Mouse (Mus musculus) layer of hippocampus, postnatal 36 days (tissue): ENCODE measurements around the gene Lhx2. TPM values are rescaled to one million over a fixed set of nuclear protein-coding genes. Genes with fewer than 3 reads are reported as not detected.
A peak's percentile ranks its signal among the peaks of the same experiment; 100 is the strongest.

Experiments
- DNase-seq, 2 experiments: peaks; one replicate each; pipeline ENCODE4 v3.0.0; 2022
- total RNA-seq, 2 experiments: library from RNA; stranded (reverse); gene quantifications; 2 replicates each; pipeline ENCODE4 v1.2.3; 2021

Gene Lhx2
- 100 to 1,000 TPM in 1 of 2 experiments, 10 to 100 TPM in 1; 94.7 to 107 TPM for total RNA-seq

DNA sequence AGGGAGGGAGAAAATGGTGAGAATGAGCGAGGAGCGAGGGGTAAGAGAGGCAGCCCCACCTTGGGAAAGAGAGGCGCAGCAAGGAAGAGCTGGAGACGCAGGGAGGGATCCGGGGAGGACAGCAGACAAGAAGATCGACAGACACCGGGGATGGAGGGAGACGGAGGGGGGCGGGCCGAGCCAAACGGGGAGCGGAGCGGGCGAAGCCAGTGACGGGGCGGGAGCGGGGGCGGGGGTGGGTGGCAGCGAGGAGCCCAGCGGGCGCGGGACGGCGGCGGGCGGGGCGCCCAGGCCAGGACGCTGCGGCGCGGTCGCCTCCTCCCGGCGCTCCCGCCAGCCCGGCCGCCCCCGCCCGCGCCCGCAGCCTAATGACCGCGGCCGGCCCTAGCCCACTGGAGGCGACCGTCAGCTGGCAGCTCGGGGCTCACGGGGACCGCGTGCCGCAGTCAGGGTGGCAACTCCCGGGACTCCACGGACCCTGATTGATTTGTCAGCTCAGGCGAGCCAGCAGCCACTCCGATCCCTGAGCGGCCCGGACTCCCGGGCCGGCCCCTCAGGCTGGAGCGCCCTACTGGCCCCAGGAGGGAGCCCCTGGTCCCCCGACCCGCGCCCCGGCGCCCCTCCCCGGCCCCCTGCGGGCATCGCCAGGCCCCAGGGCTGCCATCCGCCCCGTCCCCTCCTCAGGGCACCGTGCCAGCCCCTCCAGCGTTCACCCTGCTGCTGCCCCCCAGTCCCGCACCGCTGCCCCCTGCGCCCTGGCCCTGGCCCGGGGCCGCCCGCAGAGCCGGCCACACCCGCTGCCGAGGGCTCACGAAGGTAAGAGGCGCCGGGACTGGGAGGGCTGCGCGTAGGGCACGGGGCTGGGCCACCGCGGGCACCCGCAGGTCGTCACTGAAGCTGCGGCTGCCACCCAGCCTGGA is at the start of gene Lhx2:
TSS of gene Lhx2 (plus strand) at position 292 of the 920 bp plus-strand sequence.
- no peak for DNase-seq

DNA sequence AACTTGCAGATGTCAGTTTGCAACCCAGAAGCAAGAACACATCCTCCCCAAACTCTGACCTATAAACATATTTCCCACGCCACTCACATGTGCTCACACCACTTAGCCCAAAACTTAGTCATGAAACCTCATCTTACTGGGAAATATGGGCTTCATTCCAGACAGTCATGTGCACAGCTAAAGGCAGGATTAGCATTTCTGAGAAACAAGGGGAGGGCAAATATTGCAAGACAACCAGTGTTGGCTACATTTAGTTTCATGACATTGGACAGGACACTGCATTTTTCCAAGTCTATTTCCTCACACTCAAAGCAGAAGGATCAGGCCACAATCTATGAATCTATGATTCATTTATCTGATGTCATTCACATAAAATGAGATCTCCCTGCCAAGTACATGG is 47.6 kb upstream of the Lhx2 start:
- no peak for DNase-seq

DNA sequence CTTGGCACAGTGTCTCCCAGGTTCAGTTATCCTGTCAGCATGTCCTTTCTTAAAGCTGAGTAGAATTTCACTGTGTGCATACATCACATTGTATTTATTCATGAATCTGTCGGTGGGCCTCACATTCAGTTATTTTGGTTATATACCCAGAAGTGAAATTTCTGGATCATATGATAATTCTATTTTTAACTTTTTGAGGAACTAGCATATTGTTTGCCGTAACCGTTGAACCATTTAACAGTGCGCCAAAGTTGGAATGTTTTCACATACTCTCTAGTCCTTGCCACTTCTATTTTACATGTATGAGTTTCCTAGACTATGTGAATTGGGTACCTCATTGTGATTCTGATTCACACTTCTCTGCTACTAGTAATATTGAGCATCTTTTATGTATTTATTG is 43.1 kb upstream of the Lhx2 start:
- no peak for DNase-seq

DNA sequence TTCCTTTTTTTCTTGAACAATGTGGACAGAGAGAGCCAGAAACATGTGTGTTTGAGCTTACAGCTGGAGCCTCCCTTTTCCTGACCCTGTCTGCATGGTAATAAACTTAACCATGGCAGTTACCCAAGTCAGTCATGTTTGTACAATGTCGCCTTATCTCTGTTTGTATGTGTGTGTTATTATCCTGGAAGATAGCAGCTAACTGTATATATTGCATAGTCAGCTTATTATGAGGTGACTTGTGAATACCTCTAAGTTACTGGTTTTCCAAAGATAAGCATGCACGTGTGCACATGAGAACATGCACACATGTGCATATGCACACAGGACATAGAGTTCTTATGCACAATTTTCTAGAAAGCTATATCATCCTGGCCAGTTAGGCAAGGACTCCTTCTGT is 38.1 kb upstream of the Lhx2 start:
- DNase-seq, result no peak

DNA sequence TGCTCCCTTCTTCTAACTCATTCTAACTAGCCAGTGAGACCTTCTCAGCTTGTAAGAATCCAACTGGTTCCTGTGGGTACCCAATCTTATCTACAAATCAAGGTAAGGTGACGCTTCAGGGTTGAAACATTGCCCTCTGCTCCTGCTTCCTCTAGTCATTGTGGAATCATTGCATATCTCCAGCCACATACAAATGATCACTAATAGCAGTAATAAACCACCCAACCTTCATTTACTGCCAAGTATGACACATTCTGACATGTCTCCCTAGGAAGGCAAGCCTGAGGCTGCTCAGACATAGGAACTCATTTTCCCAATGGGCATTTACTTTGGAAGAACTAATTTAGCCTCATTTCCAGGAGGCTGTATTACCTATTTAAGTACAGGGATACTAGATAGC is 33.9 kb upstream of the Lhx2 start:
- DNase-seq, result no peak

DNA sequence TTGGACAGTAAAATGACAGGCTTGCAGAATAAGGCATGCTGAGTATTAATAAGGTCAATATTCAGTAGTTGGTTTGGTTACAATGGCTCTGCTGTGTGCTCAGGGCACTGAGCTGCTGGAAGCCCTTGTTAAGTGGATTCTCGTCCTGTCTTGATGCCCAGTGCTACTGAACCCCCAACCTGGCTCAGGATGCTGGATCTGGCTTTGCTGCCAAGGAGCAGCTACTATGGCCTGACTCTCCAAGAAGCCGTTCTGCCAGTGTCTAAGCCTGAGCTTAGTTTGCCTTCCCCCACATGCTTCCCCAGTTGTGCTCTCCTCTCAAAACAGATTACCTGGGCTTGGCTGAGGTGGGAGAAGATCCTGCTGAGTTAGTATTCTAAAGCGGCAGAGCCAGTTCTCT is 26.2 kb upstream of the Lhx2 start:
- no peak for DNase-seq

DNA sequence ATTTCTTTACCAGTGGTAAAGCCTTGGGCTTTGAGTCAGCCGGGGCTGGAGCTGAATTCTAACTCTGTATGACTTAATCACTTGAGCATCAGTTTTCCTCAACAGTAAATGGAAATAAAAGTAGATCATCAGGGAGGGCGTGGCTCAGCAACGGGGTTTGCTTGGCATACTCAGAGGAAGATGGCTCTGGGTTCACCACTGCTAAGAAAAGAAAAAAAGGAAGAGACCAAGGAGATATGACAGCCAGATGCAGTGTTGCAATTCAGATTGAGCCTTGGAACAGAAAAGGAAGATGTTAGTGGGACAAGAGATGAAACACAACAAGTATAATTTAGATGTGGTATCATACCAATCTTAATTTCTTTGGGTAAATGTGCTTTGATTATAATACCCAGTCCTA is 25.7 kb upstream of the Lhx2 start:
- DNase-seq, result no peak

DNA sequence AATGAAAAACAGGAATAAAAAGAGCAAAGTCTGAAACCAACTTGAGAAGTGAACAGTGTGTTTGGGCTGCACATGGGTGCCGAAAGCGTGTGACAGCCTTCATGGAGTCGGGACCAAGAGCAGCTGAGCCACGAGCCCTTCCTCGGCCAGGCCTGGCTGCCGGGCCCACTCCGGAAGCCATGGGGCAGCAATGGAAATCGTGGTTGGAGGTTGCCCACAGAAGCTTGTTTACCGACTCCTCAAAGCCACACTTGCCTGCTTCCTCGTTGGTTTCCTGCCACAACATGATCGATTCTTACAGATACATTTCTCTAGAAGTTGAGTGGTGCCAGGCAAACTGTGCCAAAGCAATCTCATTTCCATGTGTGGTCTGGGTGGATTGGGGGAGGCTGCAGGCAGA is 20.0 kb upstream of the Lhx2 start:
- no peak for DNase-seq

DNA sequence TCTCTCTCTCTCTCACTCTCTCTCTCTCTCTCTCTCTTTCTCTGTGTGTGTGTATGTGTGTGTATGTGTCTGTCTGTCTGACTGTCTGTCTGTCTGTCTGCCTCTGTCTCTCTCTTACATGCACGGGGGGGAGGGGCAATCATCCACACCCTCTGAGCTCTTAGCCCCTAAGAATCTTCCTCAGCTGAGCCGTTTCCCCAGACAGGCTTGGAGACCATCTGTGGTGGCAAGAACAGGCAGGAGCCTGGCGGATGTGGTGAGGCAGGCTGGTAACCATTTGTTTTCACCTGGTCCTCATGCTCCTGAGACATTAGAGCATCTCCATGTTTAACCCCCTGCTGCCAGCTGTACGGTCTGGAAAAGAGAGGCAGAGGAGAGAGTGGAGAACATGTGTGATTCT is 18.2 kb upstream of the Lhx2 start:
- DNase-seq, result no peak

DNA sequence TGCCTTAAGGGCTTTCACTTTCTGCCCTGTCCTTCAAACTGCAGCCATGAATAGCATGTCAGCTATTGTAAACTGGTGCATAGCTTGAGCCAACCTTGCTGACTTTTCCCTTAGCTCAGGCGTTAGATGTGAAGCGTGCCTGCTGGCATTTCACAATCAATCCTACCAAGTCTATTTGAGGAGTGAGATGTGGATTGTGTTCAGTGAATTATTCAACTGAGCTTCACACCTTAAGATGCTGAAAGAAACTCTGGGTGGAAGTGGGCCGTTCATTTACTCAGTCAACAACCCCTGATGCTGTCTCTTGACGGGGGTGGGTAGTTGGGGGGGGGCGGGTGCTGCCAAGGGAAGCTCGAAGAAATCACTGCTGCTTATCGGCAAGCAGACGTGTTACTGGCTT is 15.7 kb upstream of the Lhx2 start:
- no peak for DNase-seq

DNA sequence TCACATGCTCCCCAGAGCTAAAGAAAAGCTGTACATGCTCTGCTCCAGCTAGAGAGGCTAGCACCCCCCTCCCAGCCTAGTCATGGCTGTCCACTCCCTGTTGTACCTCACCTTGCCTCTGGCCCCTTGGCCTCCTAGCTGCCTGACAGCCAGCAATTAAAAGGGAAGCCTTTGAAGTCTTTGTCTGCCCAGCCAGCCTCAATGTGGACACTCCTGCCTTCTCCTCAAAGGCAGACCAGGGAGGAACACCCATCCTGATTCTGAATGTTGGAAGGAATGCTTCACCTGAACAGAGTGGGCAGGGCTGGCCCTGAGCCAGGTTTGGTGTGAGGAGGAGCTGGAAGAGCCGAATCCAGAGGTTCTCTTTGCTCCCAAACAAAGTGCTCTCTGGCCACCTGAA is 12.4 kb upstream of the Lhx2 start:
- no peak for DNase-seq

DNA sequence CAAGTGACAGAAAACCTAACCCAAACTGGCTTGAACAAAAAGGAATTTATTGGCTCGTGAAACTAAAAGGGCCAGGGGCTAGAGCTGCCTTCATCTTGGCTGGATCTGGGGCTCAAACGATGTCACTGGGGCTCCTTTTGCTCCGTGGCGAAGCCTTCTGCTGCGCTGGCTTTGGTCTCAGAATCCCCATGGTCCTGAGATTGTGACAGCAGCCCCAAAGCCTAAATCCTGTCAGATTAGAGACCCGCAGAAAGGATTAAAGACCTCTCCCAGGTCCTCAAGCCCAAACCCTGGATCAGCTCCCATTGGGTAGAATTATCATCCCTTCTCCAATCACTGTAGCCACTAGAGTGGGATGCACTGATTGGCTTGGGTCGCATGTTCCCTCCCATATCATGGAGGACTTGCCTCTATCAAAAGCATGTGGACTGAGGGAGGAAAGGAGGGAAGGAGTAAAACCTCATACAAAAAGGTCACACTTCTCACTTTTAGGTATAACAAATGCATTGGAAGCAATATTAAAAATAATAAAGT is 5.4 kb upstream of the Lhx2 start:
- no peak for DNase-seq

DNA sequence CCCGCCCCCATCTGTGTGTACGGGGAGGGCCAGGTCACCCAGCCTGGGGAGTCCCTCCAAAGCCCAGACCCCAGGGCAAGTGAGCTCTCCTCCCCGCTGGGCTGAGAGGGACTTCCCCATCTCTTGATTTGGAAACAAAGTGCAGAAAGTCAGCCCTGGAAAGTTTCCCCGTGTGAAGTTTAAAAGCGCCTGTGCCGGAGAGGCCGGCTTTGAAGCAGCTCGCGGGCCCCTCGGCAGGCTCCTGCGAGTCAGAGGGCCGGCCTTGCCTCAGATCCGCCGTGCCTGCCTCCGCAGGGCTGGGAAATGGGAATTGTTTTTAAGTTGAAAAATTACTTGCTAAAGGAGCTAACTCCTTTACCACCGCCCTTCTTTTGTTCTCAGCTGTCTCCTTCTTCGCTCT is 2.5 kb upstream of the Lhx2 start:
- no peak for DNase-seq

DNA sequence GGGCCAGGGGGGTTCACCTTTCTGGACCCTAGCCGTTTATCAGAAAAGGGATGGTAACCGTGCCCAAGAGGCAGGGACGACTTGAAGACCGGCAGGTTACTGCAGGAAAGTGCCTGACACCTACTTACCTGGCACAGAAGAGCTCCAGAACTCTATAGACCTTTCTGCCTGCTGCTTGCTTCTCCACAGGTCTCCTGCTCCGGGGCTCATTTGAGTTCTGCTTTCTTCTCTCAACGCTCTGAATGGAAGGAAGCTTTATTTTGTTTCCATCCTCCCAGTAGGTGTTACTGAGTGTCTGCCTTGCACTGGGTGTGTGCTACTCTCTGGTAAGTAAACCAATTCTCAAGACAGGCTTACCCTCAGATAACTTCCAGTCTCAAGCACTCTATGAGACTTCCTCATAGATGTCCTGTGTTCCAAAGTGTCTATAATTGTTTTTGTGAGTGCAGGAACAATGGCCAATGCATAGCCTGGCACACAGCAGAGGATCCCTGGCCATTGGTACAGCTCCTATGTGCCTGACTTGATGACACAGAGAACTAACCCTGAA is 1.9 kb upstream of the Lhx2 start:
- DNase-seq, result no peak

DNA sequence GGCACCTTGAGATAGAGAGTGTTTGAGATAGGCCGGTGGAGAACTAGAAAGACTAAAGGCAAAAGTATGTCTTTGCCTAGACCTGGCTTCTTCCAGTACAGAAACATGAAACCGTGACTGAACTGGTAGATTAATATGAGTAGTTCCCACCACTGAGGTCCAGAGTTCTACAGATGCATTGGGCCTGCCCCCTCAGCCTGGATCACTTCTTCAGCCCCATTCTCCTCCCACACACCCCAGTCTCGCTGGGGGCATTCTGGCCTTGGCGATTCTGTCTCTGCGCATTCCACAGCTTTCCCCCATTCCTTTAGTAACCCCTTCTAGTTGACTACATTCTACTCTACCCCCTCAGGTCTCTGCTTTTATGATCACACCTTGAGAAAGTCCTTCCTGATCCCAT is 1.4 kb upstream of the Lhx2 start:
- no peak for DNase-seq

DNA sequence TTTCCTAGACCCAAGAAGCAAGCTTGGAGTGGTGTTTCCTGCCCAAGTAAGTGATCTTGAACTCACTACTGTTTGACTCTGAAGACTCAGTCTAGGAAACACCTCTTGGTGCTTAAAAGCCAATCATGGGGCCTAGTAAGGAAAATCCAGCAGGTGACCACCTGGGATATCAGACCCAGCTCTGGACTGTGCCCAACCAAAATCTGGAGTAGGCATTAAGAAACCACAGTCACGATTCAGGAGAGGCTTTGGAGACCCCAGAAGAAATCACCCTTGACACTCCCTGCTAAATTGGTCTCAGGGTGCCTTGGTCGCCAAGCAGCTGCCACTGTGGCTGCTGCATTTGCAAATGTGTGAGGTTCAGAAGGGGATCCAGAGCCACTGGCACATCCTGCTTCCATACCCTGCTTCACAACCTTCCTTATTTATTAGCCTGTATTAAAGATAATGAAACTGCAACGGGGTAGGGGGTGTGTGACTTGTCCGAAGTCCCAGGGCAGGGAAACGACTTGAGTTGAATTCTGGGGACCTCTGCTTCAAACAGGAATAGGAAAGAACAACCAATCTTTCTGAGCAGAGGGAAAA is 641 bp upstream of the Lhx2 start:
- no peak for DNase-seq

DNA sequence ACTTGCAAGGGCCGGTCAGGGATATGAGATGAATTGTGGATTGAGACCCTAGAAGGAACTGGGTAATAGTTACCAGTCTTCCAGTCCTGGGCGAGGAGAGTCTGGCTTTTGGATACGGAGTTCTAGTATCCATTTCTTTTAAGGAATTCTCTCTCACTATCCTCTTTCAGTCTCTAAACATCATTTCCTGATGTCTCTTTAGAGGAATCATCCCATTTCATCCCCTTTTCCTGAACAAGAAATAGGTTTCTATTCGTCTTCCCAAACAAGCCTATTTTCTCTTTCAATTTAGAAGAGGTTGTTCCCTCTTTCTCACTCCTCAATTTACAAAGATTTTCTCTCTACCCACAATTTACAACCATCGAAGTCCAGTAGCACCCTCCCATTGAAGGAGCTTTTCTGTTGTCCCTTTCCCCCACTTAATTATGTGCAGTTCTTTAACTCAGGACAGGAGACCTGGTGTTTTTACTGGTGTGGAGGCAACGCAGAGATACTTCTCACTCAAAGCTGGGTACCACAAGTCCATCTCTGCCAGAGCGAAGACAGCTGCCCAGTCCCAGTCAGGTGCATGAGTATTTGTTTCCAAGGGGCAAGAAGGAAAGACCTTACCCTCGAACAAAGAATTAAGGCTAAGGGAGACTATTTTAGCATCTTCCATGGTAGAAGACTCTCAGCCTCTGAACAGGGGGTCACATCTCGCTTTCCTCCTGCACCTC is 987 bp downstream of the Lhx2 start:
- DNase-seq, result no peak

DNA sequence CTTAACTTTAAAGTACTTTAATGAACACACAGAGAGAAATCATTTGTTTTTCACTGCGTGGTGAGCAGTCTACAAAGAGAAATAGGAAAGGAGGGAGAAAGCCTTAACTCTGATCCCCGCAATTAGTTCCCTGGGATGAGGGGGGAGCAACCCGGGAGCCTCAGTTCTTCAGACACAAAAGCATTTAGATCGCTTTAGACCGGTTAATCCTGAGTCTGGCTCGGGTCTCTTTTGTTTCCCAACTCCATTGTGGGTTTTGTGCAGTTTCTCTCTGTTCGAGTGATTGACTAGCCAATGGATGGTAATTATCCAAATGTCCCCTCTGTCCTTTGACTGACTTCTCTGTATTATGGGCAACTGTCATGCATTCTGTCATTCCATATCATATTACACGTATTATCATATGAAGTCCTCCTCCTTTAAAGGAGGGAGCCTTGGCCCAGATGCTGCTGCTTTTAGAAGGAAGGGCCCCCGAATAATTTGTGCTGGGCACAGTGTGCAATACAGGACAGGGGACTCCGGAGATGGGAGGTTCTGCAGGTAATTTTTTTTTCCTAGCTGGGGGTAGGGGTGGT is 1.6 kb downstream of the Lhx2 start:
- no peak for DNase-seq

DNA sequence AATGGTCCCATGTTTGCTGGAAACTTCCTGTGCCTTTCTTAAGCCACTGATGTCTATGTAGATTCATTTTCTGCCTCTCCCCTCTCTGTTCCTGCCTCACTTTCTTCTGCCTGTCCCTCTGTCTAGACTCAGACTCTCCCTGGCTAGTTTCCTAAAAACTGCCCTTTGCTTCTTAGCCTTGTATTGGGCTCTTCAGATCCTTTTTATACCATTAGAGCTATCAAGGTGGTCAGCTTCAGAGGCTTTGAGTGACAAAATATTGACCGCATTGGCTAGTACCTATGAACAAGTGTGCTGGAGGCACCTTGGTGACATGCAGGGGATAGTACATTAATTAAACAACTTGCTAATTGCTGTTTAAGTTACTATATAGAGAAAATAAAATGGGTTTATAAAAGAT is 4.5 kb downstream of the Lhx2 start:
- DNase-seq, result no peak

DNA sequence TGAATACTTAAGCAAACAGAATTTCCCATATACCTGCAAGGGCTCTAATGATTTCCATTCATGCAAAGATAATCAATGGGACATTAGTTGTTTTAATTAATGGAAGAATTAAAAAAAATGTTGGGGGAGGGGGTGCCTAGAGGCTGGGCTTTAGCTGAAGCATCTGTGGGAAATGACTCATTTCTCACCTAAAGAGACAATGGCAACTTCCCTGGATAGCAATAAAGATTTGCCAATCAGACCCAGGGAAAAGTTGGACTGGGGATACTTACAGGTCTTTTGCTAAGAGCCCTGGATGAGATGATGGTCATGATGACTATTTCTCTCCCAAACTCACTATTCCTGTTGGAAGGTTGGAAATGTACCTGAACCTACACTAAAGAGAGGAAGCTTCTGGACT is 5.6 kb downstream of the Lhx2 start:
- no peak for DNase-seq

DNA sequence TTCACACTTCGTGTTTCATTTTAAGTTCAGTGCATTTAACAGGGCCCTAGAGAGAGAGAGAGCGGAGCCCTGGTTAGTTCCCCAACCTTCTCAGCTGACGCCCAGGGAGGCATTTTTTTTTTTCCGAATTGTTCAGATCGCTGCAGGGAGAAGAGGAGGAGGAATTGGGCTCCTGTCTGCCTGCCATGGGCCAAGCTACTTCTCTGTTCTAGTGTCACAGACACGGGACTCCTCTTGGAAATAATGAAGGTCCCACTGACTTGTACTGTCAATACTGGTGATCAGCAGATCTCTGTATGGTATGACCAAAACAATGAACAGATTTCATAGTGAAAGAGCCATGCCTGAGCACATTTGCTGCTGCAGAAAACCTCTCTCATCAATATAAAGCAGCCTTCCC is 7.3 kb downstream of the Lhx2 start:
- DNase-seq, result no peak

DNA sequence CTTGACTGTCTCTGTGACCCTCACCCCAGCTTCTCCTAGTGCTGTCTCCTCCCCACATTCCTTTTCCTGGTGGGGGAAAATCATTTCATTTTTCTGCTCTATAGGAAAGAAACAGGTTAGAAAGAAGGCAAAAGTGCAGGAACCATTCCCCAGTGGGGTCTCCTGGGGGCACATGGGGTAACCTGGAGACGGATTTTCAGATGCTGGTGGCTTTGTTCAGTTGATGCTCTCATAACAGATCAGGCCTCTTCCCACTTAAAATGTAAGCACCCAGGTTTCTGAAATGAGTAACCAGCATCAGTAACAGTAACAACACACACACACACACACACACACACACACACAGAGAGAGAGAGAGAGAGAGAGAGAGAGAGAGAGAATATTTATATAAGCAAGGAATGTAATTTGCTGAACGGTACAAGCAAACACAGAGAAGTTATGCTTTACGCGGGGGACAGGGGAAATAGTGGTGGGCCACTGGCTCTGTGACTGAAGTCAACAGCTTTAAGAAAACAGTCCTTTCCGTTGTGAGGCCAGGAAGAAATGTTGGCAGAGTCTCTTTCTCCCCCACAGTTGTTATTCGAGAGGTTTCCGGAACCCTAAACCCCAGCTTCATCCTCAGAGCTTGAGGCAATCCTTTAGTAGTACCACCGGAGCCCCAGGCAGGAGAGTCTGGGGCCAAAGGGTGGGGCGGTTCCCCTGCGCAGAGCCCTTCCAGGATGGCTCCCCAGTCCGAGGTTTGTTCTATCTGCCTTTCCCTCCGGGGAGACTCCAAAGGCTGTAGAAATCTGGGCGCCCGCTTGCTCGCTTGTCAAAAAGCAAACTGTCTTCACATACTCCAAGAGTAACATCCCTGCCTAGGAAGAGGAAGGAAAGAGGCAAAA is 8.0 kb downstream of the Lhx2 start:
- DNase-seq, result peak in 1 of 2 experiments; percentile 41
